Mouse (Mus musculus) hematopoietic stem cell, adult 5-6 weeks (primary cell): ENCODE measurements around the gene Dbr1. TPM values are rescaled to one million over a fixed set of nuclear protein-coding genes. Genes with fewer than 3 reads are reported as not detected.

Experiments used
- ATAC-seq, 2 experiments: fragments of 125-278 bp in 1 of 2; replicated peaks in 1 of 2; 2 replicates each; pipeline ENCODE4 v1.8.0; 2016 to 2017; ENCODE audit warnings: inconsistent platforms in 2 of 2, mild to moderate bottlenecking in 2 of 2, moderate number of reproducible peaks in 2 of 2, low read depth in 1 of 2, moderate TSS enrichment in 1 of 2; ENCODE audit not compliant: low FRiP score in 2 of 2, poor library complexity in 2 of 2, severe bottlenecking in 2 of 2, insufficient read depth in 1 of 2, low TSS enrichment in 1 of 2
- total RNA-seq: library from RNA; stranded (forward); fragments of 172-1452, 232-1000 nt; gene quantifications from 2 replicates; pipeline ENCODE4 v1.2.3, GENCODE M21; 2017

Dbr1 gene
- 58.3 and 65.2 TPM in 2 replicates for total RNA-seq

DNA sequence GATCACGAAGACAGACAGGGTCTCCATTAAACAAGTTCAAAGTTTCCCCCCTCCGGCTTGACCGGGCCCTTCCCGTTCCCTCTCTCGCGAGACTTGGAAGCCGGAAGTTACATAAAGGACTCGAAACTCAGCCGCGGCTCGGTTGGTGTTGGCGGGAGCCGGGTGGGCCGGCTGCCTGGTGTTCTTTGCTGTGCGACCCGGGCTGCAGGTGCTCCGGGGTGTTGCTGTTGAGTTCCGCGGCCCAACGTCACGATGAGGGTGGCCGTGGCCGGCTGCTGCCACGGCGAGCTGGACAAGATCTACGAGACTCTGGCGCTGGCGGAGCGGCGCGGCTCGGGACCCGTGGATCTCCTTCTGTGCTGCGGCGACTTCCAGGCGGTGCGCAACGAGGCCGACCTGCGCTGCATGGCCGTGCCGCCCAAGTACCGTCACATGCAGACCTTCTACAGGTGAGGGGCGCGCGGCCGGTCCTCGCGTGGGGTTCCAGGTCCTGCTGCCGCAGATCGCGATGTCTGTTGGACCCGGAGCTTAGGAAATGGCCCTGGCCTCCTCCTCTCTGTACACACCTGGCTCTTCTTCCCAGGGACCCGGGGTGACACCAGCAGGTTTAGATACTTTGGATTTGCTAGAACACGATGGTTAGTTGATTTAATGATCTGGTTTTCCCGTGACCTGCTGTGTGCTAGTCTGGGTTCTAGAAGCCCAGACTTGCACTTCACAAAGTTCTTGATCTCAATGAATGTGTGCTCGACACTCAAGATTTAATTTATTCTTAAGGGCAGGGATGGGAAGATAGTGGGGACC, at the start of gene Dbr1:
Gene Dbr1, plus strand, starts transcription at position 123 of the 804 bp plus-strand sequence.
- ATAC-seq: peak; percentile 94 to 98

DNA sequence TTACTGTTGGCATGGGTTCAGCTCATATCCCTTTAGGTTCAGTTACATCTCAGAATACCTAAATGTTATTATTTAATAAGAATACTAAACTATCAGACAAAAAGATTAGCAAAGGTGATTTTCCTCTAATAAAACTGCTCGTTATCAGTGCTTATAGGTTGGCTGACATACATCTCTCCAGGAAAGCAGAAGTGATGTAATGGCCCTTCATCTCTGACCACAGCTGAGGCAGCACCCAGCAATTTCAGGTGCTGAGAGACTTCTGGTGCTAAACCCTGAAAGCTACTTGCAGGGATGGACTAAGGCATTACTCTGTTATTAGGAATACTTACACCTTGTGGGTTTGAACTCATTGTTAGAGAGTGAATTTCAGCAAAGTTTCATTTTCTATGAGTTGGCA, 43.7 kb upstream of the Dbr1 start:
- ATAC-seq: no peak

DNA sequence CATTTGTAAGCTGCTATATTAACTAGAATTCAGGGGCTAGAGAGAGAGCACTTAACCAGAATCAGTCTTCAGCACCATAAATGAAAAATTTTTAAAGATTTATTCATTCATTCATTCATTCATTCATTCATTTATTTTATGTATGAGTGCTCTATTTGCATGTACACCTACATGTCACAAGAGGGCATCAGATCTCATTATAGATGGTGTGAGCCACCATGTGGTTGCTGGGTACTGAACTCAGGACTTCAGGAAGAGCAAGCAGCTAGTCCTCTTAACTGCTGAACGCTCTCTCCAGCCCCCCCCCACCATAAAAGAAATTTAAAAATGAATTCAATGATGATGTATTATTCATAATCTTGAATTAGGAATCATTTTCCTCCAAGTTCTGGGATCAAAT, 29.3 kb upstream of the Dbr1 start:
- ATAC-seq: no peak

DNA sequence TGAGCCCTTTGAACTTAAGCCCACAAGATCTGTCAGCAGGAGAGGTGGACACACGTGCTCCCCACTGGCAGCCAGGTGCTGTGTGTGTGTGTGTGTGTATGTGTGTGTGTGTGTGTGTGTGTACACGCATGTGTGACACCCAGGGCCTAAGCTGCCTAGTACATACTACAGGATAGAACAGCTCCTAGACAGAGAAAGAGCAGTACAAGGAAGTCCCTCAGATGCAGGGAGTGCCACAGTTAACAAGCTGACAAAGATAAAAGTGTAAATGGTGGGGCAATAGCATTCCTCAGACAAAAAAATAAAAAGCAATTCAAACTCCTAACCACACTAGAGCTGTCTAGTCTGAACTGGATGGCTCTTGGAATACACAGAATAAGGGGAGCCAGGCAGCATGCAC, 23.5 kb upstream of the Dbr1 start:
- no peak for ATAC-seq

DNA sequence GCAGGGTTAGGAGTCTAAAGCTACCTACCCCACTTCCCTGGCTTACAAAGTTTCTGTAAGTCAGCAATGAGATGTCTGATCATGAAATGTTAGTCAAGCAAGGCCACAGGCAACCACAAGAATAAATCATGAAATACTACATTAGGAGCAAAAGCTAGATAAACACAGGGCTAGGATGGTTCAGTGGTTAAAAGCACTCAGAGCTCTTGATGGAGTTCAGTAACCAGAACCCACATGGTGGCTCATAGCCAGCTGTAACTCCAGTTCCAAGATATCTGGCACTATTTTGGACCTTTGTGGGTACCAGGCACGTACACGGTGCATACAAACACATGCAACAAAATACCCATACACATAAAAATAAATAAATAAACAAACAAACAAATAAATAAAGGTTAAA, 22.6 kb upstream of the Dbr1 start:
- no peak for ATAC-seq

DNA sequence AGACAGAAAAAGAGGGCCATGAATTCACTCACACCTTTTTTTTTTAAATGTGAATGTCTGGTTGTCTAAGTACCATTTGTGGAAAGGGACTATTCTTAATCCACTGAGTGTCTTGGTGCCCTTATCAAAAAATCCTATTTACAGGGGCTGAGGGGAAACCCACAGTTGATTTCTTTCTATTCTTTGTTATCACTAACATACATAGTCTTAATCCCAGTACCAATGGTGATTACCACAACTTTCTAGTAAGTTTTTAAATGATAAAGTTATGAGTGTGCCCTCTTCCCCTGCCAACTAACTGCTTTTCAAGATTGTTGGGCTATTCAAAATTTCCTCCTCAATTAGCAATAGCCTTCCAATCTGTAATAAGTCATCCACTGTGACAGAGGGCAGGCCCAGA, 21.5 kb upstream of the Dbr1 start:
- ATAC-seq: no peak

DNA sequence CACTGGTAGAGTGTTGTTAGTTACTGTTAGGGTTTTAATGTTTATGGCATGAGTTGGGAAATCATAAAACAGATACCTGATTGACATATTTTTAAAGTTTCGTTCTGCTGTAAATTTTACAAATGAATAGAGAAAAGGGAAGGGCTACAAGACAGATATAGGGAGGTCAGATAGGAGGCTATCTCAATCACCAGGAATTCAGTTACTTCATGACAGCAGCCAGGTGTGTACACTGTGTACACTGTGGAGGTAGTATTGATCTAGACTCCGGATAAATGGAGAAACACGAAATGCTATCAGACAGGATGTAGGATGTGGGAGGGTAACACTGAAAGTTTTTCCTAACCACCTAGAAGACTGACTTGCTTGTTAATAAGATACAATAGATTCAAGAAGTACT, 20.3 kb upstream of the Dbr1 start:
- no peak for ATAC-seq

DNA sequence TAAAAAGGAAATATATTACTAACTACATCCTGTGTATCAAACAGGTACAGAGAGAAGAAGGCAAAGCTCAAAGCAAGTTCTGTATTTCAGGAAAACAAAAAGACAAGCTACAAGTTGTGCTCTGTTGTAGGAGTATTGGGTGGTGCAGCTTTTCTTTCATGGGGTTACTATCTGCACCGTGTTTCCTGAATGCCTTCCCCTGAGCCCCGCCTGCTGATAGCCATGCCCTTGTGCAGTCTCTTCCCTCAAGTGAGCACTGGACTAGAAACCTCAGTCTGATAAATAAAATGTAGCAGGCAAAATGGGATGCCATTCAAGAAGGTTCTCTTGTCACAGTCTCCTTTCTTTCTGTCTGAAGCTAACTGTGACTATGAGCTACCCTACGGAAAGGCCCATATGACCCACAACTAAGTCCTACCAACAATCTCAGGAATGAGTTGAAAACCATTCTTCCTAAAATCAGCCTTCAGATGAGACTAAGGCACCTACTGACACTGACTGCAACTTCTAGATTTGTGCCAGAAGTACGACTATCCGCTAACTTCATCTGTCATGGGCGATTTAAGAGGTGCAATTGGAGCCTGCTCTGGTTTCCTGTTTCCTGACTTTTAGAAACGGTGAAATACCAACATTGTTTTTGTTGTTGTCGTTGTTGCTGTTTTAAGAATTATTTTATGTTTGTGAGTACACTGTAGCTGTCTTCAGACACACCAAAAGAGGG, 17.9 kb upstream of the Dbr1 start:
- ATAC-seq: peak in 1 of 2 experiments; percentile 20; a peak in 1 of 4 replicates

DNA sequence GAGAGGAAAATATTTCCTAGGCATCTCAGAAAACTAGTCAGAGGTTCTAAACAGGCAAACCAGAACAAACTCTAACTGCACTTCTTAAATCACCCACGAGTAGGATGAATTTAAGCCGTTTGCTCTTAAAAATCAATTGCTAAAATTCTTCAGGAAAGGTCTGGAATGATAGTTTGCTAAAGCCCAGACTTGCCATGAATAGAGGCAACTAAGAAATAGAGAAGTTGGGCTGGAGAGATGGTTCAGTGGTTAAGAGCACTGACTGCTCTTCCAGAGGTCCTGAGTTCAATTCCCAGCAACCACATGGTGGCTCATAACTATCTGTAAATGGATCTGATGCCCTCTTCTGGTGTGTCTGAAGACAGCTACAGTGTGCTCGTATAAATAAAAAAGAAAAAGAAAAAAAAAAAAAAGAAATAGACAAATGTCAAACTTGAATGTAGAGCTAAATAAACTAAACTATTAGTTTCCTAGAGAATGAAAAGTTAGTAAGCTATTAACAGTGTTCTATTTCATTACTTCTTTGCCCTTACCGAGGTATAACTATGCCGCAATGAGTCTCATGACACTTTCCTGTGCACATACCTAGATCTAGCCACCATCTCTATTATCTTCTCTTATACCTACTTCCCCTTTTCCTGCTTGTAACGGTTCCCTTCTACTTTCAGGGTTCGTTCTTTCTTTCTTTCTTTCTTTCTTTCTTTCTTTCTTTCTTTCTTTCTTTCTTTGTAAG, 16.6 kb upstream of the Dbr1 start:
- ATAC-seq: peak; percentile 68 to 72; a peak in 3 of 4 replicates

DNA sequence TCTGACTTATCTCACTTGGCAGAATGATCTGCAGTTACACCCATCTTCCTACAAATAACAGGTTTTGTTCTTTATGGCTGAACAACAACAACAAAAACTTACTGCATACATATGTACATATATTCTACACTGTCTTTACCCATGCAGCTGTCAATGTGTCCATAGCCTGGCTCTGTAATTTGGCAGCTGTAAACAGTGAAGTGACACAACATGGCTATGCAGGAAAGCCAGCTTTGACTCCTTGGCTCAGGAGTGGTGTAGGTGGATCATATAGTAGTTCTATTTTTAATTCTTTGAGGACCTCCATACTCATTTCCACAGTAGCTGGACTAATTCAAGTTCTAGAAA, 16.1 kb upstream of the Dbr1 start:
- no peak for ATAC-seq

DNA sequence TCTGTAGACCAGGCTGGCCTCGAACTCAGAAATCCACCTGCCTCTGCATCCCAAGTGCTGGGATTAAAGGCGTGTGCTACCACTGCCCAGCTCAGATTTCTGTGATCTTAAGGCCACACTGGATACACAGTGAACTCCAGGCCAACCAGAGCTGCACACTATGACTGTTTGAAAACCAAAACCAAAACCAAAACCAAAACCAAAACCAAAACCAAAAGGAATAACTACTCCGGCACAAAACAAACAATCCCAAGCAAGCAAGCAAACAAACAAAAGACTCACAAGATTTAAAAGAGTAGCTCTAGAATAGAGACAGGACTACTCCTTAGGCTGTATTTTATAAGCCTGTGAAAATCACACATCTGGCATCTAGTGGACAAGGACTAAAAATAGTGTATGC, 15.2 kb upstream of the Dbr1 start:
- ATAC-seq: no peak

DNA sequence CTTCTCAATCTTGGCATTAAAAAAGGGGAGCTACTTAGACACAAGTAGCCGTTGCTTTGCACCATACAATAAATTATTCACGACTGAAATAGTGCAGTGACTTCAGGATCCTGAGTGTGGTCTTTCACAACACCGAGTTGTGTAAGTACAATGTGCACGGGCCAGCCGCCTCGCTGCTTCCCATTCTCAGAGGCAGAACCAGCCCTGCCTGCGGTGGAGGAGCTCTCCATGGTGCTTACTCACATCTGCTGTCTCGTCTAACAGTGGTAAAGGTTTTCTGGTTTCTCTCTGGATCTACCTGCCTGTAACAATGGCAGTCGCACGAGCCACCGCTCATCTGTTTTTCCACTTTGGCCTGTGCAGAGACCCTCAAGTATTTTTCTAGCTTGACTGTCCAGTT, 11.9 kb upstream of the Dbr1 start:
- ATAC-seq: peak; percentile 86 to 89

DNA sequence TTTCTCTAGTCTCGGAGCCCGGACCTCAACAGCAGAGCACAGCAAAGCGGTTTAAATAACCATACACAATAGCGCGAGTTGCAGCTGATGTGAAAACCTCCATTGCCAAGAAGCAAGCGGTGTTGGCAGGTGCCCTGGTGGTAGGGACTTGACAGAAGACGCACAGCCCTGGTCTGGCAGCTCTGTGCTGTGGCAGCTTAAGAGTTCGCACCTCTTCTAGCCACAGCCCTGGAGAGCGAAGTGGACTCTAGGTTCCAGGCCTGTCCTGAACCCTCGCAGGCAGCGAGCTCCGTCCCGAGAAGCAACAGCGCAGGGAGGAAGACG, 7.6 kb upstream of the Dbr1 start:
- ATAC-seq: no peak

DNA sequence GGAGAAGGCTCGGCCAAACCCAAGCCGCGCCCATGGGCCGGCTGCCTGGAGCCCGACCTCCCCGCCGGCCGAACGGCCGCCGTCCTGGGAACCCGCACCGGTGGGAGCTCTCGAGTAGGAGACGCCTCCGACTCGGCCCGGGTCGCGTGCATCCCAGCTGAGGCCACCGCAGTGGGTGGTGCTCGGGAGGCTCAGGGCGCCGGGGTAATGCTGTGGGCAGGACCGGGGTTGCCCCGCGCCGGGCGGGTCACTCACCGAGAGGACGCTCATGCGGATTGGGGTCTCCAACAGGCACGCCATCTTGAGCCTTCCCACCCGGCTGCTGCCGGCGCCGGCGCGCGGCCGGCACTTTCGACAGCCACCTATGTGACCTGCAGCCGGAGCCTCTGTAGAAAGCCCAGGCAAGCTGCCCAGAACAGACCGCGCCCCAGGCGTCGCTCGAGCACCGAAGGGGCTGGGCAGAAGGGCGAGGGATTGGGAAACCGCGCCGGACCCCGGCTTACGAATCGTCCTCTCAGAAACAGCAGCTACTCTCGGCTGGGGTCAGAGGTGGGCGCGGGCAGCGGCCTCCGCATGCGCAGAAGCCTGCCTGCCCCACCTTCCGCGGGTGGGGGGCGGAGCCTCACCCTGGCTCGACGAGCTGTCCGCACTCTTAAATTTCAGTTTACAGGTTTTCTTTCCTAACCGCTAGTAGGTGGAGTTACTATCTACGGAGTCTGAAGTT, 7.1 kb upstream of the Dbr1 start, which contains the start of gene Armc8:
Gene Armc8, minus strand, starts transcription at position 553 of the 724 bp plus-strand sequence.
- peak; percentile 90 to 96 for ATAC-seq

DNA sequence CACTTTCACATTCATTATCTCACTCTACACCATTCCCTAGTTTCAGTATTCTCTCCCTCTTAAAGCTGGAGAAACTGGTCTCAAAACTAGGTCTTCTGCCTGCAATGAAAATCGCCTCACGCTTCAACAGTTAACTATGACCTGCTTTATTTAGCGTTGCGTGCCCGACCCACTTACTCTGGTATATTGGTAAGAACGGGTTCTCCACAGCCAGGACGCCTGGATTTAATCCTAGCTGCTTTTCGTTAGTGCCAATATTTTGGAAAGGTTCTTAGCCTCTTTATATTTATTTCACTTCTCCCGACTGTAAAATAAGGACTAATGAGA, 6.6 kb upstream of the Dbr1 start:
- no peak for ATAC-seq

DNA sequence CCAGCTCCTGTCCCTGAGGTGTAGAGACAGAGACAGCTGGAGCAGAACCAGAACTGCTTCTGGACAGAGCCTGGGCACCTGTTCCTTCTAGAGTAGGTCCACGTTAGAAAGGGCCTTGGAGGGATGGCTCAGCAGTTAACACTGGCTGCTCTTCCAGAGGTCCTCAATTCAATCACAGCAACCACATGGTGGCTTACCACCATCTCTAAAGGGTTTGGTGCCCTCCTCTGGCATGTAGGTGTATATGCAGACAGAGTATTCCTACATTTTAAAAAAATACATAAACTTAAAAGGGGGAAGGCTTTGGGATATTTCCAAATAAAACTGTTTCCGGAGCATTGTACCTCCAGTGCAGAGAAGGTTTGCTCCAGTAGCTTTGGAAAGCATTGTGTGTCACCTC, 5.1 kb downstream of the Dbr1 start:
- ATAC-seq: peak; percentile 58 to 66; a peak in 2 of 4 replicates

DNA sequence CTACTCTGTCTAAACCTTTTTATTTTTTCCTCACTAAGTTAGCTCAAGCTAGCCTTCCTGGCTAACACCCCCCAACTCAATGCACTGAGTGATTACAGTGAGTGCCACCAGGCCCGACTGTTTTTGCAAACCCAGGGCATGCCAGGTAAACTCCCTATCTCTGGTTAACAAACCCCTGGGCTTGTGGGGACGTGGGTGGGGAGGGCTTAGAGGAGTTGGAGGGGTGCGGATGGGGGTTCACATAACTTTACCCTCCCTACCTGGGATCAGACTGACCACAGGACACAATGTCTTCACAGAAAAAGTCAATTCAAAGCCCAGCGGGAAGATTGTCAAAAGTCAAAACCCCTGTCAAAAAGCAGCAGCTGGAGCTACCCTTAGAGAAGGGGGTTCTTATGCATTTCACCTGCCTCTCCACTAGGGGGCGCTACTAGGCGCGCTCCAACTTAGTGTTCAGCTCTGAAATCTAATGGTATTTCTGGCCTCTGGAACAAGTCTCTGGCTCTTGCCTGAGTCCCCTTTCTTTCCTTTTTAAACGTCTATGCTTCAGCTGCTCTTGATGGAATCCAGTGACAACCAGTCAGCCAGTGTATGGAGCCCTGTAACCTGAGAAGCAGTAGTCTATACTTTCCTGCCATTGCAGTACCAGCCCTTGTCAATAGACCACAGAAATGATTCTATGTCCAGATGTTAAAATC, 12.1 kb downstream of the Dbr1 start:
- peak; percentile 65 to 68 for ATAC-seq
